Mouse (Mus musculus): Measurements from ENCODE around the gene Cacna1s. TPM values are rescaled to one million over a fixed set of nuclear protein-coding genes. Genes with fewer than 3 reads are reported as not detected.

Gene Cacna1s
- total and polyA plus RNA-seq, 2 experiments from 2014 or later, result 0.57 to 0.71 TPM

- no peak overlapping the region for H3K9ac ChIP-seq (replicated peaks; ENCODE audit: low read length, poor library complexity, severe bottlenecking)
- TF ChIP-seq CTCF (IDR thresholded peaks at IDR 0.05), result peak; percentile 76
- H3K27ac ChIP-seq (ENCODE audit: low read depth, low read length), result no peak overlapping the region
- H3K27me3 ChIP-seq (ENCODE audit: insufficient read depth, low read length), result peaks cover 18% of the 10 kb centered on the region
- H3K9me3 ChIP-seq (ENCODE audit: low read length), result no peaks in the 10 kb centered on the region
- H3K36me3 ChIP-seq (ENCODE audit: insufficient read depth, low read length), result no peaks in the 10 kb centered on the region
- WGBS, result 9% methylated on average over 2 of the region's 2 CpGs
- DNase-seq (ENCODE audit: low spot score), result peak; percentile 51
- no peak overlapping the region for H3K4me3 ChIP-seq (ENCODE audit: low read depth, low read length)
- no peak overlapping the region for H3K4me2 ChIP-seq (ENCODE audit: low read depth, low read length, poor library complexity, severe bottlenecking)
- H3K4me1 ChIP-seq (ENCODE audit: insufficient read depth, low read length), result no peaks in the 10 kb centered on the region
- ATAC-seq (ENCODE audit: low FRiP score), result no peak
Observed at GRCm38 (mm10) chr1:136047432-136047831, 5.1 kb upstream of the Cacna1s start.

GRCm38 (mm10) chr1:136047894-136048293 lies 4.7 kb upstream of the Cacna1s start:
- H3K4me2 ChIP-seq (ENCODE audit: low read depth, low read length, poor library complexity, severe bottlenecking), result no peak overlapping the region
- H3K27me3 ChIP-seq (ENCODE audit: insufficient read depth, low read length), result peaks cover 19% of the 10 kb centered on the region
- H3K4me1 ChIP-seq (ENCODE audit: insufficient read depth, low read length), result no peaks in the 10 kb centered on the region
- 73% methylated on average over 9 of the region's 9 CpGs for WGBS
- no peak overlapping the region for H3K27ac ChIP-seq (ENCODE audit: low read depth, low read length)
- H3K4me3 ChIP-seq (ENCODE audit: low read depth, low read length), result no peak overlapping the region
- TF ChIP-seq CTCF (IDR thresholded peaks at IDR 0.05), result no peak
- no peak overlapping the region for H3K9ac ChIP-seq (replicated peaks; ENCODE audit: low read length, poor library complexity, severe bottlenecking)
- no peaks in the 10 kb centered on the region for H3K9me3 ChIP-seq (ENCODE audit: low read length)
- no peaks in the 10 kb centered on the region for H3K36me3 ChIP-seq (ENCODE audit: insufficient read depth, low read length)
- ATAC-seq (ENCODE audit: low FRiP score), result no peak
- DNase-seq (ENCODE audit: low spot score), result no peak

GRCm38 (mm10) chr1:136050312-136051012 lies 2.1 kb upstream of the Cacna1s start, which contains the start of gene Ascl5:
TSS of gene Ascl5 (plus strand) at chr1:136050804.
- WGBS, result 21% methylated on average over 29 of the region's 29 CpGs
- no peaks in the 10 kb centered on the region for H3K4me1 ChIP-seq (ENCODE audit: insufficient read depth, low read length)
- H3K4me2 ChIP-seq (ENCODE audit: low read depth, low read length, poor library complexity, severe bottlenecking), result peak within 1 kb of the TSS; percentile 54
- peak; percentile 28; the same call in 1 of the 2 replicates for ATAC-seq (ENCODE audit: low FRiP score)
- H3K27ac ChIP-seq (ENCODE audit: low read depth, low read length), result no peak within 1 kb of the TSS
- DNase-seq (ENCODE audit: low spot score), result no peak
- peak within 1 kb of the TSS; percentile 50 for H3K9ac ChIP-seq (replicated peaks; ENCODE audit: low read length, poor library complexity, severe bottlenecking)
- no peaks in the 10 kb centered on the region for H3K9me3 ChIP-seq (ENCODE audit: low read length)
- peak within 1 kb of the TSS; percentile 35 for H3K4me3 ChIP-seq (ENCODE audit: low read depth, low read length)
- H3K36me3 ChIP-seq (ENCODE audit: insufficient read depth, low read length), result no peaks in the 10 kb centered on the region
- peaks cover 23% of the 10 kb centered on the region for H3K27me3 ChIP-seq (ENCODE audit: insufficient read depth, low read length)
- no peak for TF ChIP-seq CTCF (IDR thresholded peaks at IDR 0.05)

GRCm38 (mm10) chr1:136051013-136051315 lies 1.6 kb upstream of the Cacna1s start:
- no peak for TF ChIP-seq CTCF (IDR thresholded peaks at IDR 0.05)
- Histone ChIP-seq H3K36me3 (ENCODE audit: insufficient read depth, low read length) (no peaks in the 10 kb centered on the region), H3K4me3 (ENCODE audit: low read depth, low read length) (peak overlapping the region; percentile 35), H3K27ac (ENCODE audit: low read depth, low read length) (no peak overlapping the region), H3K4me1 (ENCODE audit: insufficient read depth, low read length) (peaks cover 2% of the 10 kb centered on the region; the same call in 1 of the 2 replicates), H3K4me2 (ENCODE audit: low read depth, low read length, poor library complexity, severe bottlenecking) (peak overlapping the region; percentile 54), H3K27me3 (ENCODE audit: insufficient read depth, low read length) (peaks cover 23% of the 10 kb centered on the region), H3K9me3 (ENCODE audit: low read length) (no peaks in the 10 kb centered on the region), H3K9ac (replicated peaks; ENCODE audit: low read length, poor library complexity, severe bottlenecking) (peak overlapping the region; percentile 50)
- peak; percentile 8 for ATAC-seq (ENCODE audit: low FRiP score)
- WGBS, result 1% methylated on average over 35 of the region's 36 CpGs
- peak; percentile 27 for DNase-seq (ENCODE audit: low spot score)

GRCm38 (mm10) chr1:136051465-136051864 lies 1.1 kb upstream of the Cacna1s start:
- no peaks in the 10 kb centered on the region for H3K36me3 ChIP-seq (ENCODE audit: insufficient read depth, low read length)
- WGBS, result 0% methylated on average over 6 of the region's 6 CpGs
- no peaks in the 10 kb centered on the region for H3K9me3 ChIP-seq (ENCODE audit: low read length)
- no peak overlapping the region for H3K27ac ChIP-seq (ENCODE audit: low read depth, low read length)
- peaks cover 23% of the 10 kb centered on the region for H3K27me3 ChIP-seq (ENCODE audit: insufficient read depth, low read length)
- H3K4me2 ChIP-seq (ENCODE audit: low read depth, low read length, poor library complexity, severe bottlenecking), result peak overlapping the region; percentile 54
- peaks cover 6% of the 10 kb centered on the region; the same call in 1 of the 2 replicates for H3K4me1 ChIP-seq (ENCODE audit: insufficient read depth, low read length)
- peak overlapping the region; percentile 50; the same call in 1 of the 2 replicates for H3K9ac ChIP-seq (replicated peaks; ENCODE audit: low read length, poor library complexity, severe bottlenecking)
- peak; percentile 94 for TF ChIP-seq CTCF (IDR thresholded peaks at IDR 0.05)
- DNase-seq (ENCODE audit: low spot score) (peak; percentile 95), ATAC-seq (ENCODE audit: low FRiP score) (peak; percentile 64)
- H3K4me3 ChIP-seq (ENCODE audit: low read depth, low read length), result peak overlapping the region; percentile 35

GRCm38 (mm10) chr1:136055771-136056170 lies 3.2 kb downstream of the Cacna1s start:
- peak overlapping the region; percentile 62 for H3K27ac ChIP-seq (ENCODE audit: low read depth, low read length)
- H3K4me2 ChIP-seq (ENCODE audit: low read depth, low read length, poor library complexity, severe bottlenecking), result no peak overlapping the region
- peak; percentile 70 for DNase-seq (ENCODE audit: low spot score)
- peaks cover 6% of the 10 kb centered on the region; the same call in 1 of the 2 replicates for H3K4me1 ChIP-seq (ENCODE audit: insufficient read depth, low read length)
- no peaks in the 10 kb centered on the region for H3K9me3 ChIP-seq (ENCODE audit: low read length)
- WGBS, result 22% methylated on average over 3 of the region's 3 CpGs
- H3K27me3 ChIP-seq (ENCODE audit: insufficient read depth, low read length), result peaks cover 12% of the 10 kb centered on the region
- no peak; the same call in 1 of the 2 replicates for ATAC-seq (ENCODE audit: low FRiP score)
- H3K4me3 ChIP-seq (ENCODE audit: low read depth, low read length), result no peak overlapping the region
- no peaks in the 10 kb centered on the region for H3K36me3 ChIP-seq (ENCODE audit: insufficient read depth, low read length)
- no peak for TF ChIP-seq CTCF (IDR thresholded peaks at IDR 0.05)
- H3K9ac ChIP-seq (replicated peaks; ENCODE audit: low read length, poor library complexity, severe bottlenecking), result no peak overlapping the region

Measured in midbrain, postnatal 0 days (tissue).